Mouse (Mus musculus) neural tube, embryonic 12.5 days (tissue): ENCODE results near the gene Gm13420. TPM values are rescaled to one million over a fixed set of nuclear protein-coding genes. Genes with fewer than 3 reads are reported as not detected.

Source experiments
- polyA plus RNA-seq: library from polyadenylated mRNA; unstranded; fragments of >200 nt; fragmentation: Nextera tagmentation; extraction: Ambion mirVana; gene quantifications from 2 replicates; pipeline ENCODE4 v1.2.1, GENCODE M21; 2016

Gene Gm13420
- polyA plus RNA-seq, 1 experiment from 2014 or later, result not detected

Other genes with a start within 250 kb of the Gm13420 start
- 23.4 and 26.3 TPM in 2 replicates for gene Rapgef1, start 132.0 kb downstream of the Gm13420 start, polyA plus RNA-seq
- 0.44 and 0.91 TPM in 2 replicates for gene Gm13547, start 7.6 kb upstream of the Gm13420 start, polyA plus RNA-seq
- gene Coq4, start 35.8 kb upstream of the Gm13420 start, polyA plus RNA-seq, result 32.7 and 36.4 TPM in 2 replicates
- 44.4 and 44.7 TPM in 2 replicates for gene Trub2, start 36.8 kb upstream of the Gm13420 start, polyA plus RNA-seq
- gene Slc27a4, start 50.9 kb upstream of the Gm13420 start, polyA plus RNA-seq, result 32.7 and 34.7 TPM in 2 replicates
- 17.2 and 19.2 TPM in 2 replicates for gene Urm1, start 68.4 kb upstream of the Gm13420 start, polyA plus RNA-seq
- gene Cercam, start 117.5 kb upstream of the Gm13420 start, polyA plus RNA-seq, result 24.0 and 24.6 TPM in 2 replicates
- 84.0 and 98.5 TPM in 2 replicates for gene Odf2, start 137.5 kb upstream of the Gm13420 start, polyA plus RNA-seq
- gene Gle1, start 183.7 kb upstream of the Gm13420 start, polyA plus RNA-seq, result 71.1 and 73.5 TPM in 2 replicates
- gene Sptan1, start 213.9 kb upstream of the Gm13420 start, polyA plus RNA-seq, result 177 and 206 TPM in 2 replicates